Mouse (Mus musculus): ENCODE measurements around the gene Col11a2.

DNA sequence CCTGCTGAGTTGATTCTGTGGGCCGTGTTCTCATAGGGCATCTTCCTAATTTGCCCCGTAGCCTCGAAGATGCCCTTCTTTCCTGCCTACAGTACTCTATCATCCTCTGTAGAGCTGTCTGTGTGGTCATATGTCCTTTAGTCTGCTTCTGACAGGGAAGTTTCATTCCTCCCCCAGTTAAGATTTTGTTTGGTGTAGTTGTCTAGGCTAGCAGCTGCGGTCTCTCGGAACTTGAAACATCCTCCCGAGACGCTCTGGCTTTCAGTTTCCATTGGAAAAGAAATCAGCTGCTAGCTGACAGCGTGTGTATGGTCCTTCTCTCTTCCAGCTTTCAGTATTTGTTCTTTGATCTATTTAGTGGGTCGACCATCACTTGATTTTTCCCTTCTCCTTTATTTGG lies 65.6 kb downstream of the Col11a2 start:
- TF ChIP-seq MAFK (IDR thresholded peaks at IDR 0.05; ENCODE audit: insufficient read depth, low read depth, low read length) (no peak), ZNF384 (IDR thresholded peaks at IDR 0.05; ENCODE audit: low read depth, low read length) (no peak), HCFC1 (IDR thresholded peaks at IDR 0.05; ENCODE audit: borderline replicate concordance, insufficient read depth, low read length) (no peak), ZC3H11A (IDR thresholded peaks at IDR 0.05; ENCODE audit: borderline replicate concordance, low read depth, low read length) (no peak), CHD2 (IDR thresholded peaks at IDR 0.05; ENCODE audit: low read depth, low read length) (no peak)
